Mouse (Mus musculus): ENCODE results near the gene Wdr4.

DNA sequence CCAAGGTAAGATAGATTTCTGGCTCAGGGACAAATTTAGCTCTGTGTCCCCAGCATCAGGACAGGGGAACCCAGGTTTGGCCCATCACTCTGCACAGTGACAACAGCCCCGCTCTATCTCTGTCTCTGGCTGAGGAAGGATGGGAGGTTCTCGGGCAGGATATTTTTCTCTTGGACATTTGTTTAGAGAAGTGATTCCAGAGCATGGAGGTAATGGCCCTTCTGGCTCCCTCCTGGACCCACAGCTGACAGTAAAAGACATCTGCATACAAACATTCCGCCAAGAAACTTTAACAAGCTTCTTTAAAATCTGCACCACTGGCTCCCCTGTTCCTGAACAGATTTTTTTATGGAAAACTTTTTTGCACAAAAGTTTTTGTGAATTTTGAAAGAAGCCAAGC lies 66.3 kb downstream of the Wdr4 start:
- TF ChIP-seq CTCF (IDR thresholded peaks at IDR 0.05; ENCODE audit: control insufficient read depth, insufficient read depth, insufficient read length) (no peak), CEBPB (IDR thresholded peaks at IDR 0.05; ENCODE audit: low read depth) (no peak)

Measured in C2C12 (cell line).